Mouse (Mus musculus): ENCODE measurements around the gene Kmt5b.

The Kmt5b gene

GRCm38 (mm10) chr19:3767276-3767780, at the start of gene Kmt5b:
Kmt5b (plus strand) TSS chr19:3767421.
- DNase-seq = no peak

GRCm38 (mm10) chr19:3718481-3719361, 48.5 kb upstream of the Kmt5b start:
- DNase-seq = peak; percentile 35 to 66

GRCm38 (mm10) chr19:3719362-3719891, 47.8 kb upstream of the Kmt5b start:
- peak; percentile 30 to 61 for DNase-seq

- no peak for DNase-seq
Measured at GRCm38 (mm10) chr19:3723170-3723569, 44.1 kb upstream of the Kmt5b start.

- peak in 1 of 2 experiments; percentile 59 for DNase-seq
Measured at GRCm38 (mm10) chr19:3723904-3724303, 43.3 kb upstream of the Kmt5b start.

GRCm38 (mm10) chr19:3724779-3725178, 42.4 kb upstream of the Kmt5b start:
- peak in 1 of 2 experiments; percentile 67 for DNase-seq

- no peak for DNase-seq
Measured at GRCm38 (mm10) chr19:3728901-3729300, 38.3 kb upstream of the Kmt5b start.

GRCm38 (mm10) chr19:3730781-3731646, 36.2 kb upstream of the Kmt5b start:
- DNase-seq = peak; percentile 37 to 48

GRCm38 (mm10) chr19:3736001-3736400, 31.2 kb upstream of the Kmt5b start:
- no peak for DNase-seq

GRCm38 (mm10) chr19:3739650-3740049, 27.6 kb upstream of the Kmt5b start:
- no peak for DNase-seq

GRCm38 (mm10) chr19:3742716-3743115, 24.5 kb upstream of the Kmt5b start:
- DNase-seq = no peak

GRCm38 (mm10) chr19:3743362-3743761, 23.9 kb upstream of the Kmt5b start:
- no peak for DNase-seq

- peak in 1 of 2 experiments; percentile 20 for DNase-seq
Measured at GRCm38 (mm10) chr19:3743851-3744512, 23.2 kb upstream of the Kmt5b start.

GRCm38 (mm10) chr19:3752621-3753239, 14.5 kb upstream of the Kmt5b start:
- DNase-seq = no peak

- DNase-seq = no peak
Measured at GRCm38 (mm10) chr19:3753240-3753633, 14.0 kb upstream of the Kmt5b start.

- no peak for DNase-seq
Measured at GRCm38 (mm10) chr19:3753738-3754137, 13.5 kb upstream of the Kmt5b start.

- DNase-seq = no peak
Measured at GRCm38 (mm10) chr19:3757861-3758260, 9.4 kb upstream of the Kmt5b start.

GRCm38 (mm10) chr19:3765221-3765820, 1.9 kb upstream of the Kmt5b start:
- no peak for DNase-seq

- no peak for DNase-seq
Measured at GRCm38 (mm10) chr19:3766378-3766777, 843 bp upstream of the Kmt5b start.

GRCm38 (mm10) chr19:3767781-3768696, 818 bp downstream of the Kmt5b start:
- DNase-seq = peak; percentile 75 to 85
